Mouse (Mus musculus) C2C12 (cell line): ENCODE data around the gene Gm7970.
"Not testable (repeated sequence)": the region's sequence is repeated elsewhere in the genome, so short reads cannot be mapped to it uniquely, and the experiment has no call there.

Experiments
- CTCF ChIP-seq: IDR thresholded peaks from one replicate; pipeline ENCODE4 v1.5.1; 2011; ENCODE audit not compliant: control insufficient read depth, insufficient read depth, insufficient read length
- MYOD1 ChIP-seq: IDR thresholded peaks from one replicate; pipeline ENCODE4 v1.6.1; 2011; ENCODE audit warnings: low read depth; ENCODE audit not compliant: control insufficient read depth, insufficient read length
- MYOG ChIP-seq: IDR thresholded peaks from one replicate; pipeline ENCODE4 v1.6.1; 2011; ENCODE audit not compliant: control insufficient read depth, insufficient read length; ENCODE audit errors: extremely low read depth

DNA sequence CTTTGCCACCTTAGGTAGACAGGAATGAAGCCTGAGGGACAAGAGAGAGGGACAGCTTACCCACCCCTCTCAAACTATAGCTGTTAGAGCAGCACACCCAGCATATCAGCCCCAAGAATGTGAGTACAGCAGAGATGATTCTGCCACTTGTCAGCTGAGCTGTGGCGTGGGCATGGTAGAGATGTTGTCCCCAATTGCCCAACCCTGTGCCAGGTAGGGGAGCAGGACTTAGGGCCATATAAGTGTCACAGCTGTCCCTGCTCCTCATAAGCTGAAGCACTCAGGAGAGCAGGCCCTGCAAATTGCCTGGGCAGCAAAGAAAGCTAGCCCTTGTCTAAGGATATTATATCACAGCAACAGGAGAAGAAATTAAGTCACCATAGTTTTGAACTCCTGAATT is 30.7 kb downstream of the Gm7970 start:
- not testable (repeated sequence) for TF ChIP-seq CTCF, MYOD1, MYOG
